Mouse (Mus musculus) lung, adult 2 months (tissue): ENCODE results near the gene Tax1bp1. TPM values are rescaled to one million over a fixed set of nuclear protein-coding genes. Genes with fewer than 3 reads are reported as not detected.

ENCODE experiments used
- DNase-seq: peaks from one replicate; pipeline ENCODE4 v3.0.0; 2022
- H3K4me1 ChIP-seq: fragments of 200-500 bp; 2 replicates; pipeline ENCODE4 v1.6.1; 2011; ENCODE audit warnings: low read length; ENCODE audit not compliant: control insufficient read depth, insufficient read depth
- H3K4me3 ChIP-seq: fragments of 200-500 bp; replicated peaks from 2 replicates; pipeline ENCODE3; 2011; ENCODE audit warnings: low read depth, mild to moderate bottlenecking, control low read depth, low read length; ENCODE audit errors: extremely low read depth
- CTCF ChIP-seq: fragments of 200-500 bp; IDR thresholded peaks from 2 replicates; pipeline ENCODE4 v1.5.1; 2011; ENCODE audit warnings: mild to moderate bottlenecking, low read length, control low read depth; ENCODE audit not compliant: insufficient read depth
- POLR2A ChIP-seq: fragments of 200-500 bp; IDR thresholded peaks from 2 replicates; pipeline ENCODE4 v1.6.1; 2011; ENCODE audit warnings: low read depth, mild to moderate bottlenecking, control low read depth, low read length, borderline replicate concordance; ENCODE audit errors: extremely low read depth
- WGBS: fragments of 180-500 bp; shearing (Covaris S2); methylation state at CpG from one replicate; pipeline ENCODE4 v1.1.7; 2018; 5-methylcytosine and 5-hydroxymethylcytosine counted together
- polyA plus RNA-seq: library from polyadenylated mRNA; depleted of rRNA; stranded (reverse); fragments of >200 nt; gene quantifications from 2 replicates; pipeline ENCODE4 v1.2.3, GENCODE M21; 2012

Tax1bp1 gene
- polyA plus RNA-seq, 1 experiment = 31.2 TPM

- WGBS = 79% methylated on average over 2 of the region's 2 CpGs
- no peak for DNase-seq
- Histone ChIP-seq H3K4me3 (no peak overlapping the region), H3K4me1 (no peaks in the 10 kb centered on the region)
- TF ChIP-seq POLR2A = no peak
- TF ChIP-seq CTCF = no peak
These were observed 10.3 kb upstream of the Tax1bp1 start for GRCm38 (mm10) chr6:52703263-52703662.

- TF ChIP-seq CTCF = no peak
- TF ChIP-seq POLR2A = no peak
These were observed 8.2 kb upstream of the Tax1bp1 start for GRCm38 (mm10) chr6:52705280-52705679.

GRCm38 (mm10) chr6:52707815-52708214 lies 5.7 kb upstream of the Tax1bp1 start:
- WGBS = 67% methylated on average over 5 of the region's 5 CpGs
- TF ChIP-seq POLR2A (no peak), CTCF (no peak)
- Histone ChIP-seq H3K4me3 (no peak overlapping the region), H3K4me1 (no peaks in the 10 kb centered on the region)
- DNase-seq = no peak

More at GRCm38 (mm10) chr6:52705280-52705679, 8.2 kb upstream of the Tax1bp1 start:
- no peaks in the 10 kb centered on the region for H3K4me1 ChIP-seq
- no peak overlapping the region for H3K4me3 ChIP-seq
- no peak for DNase-seq

GRCm38 (mm10) chr6:52712563-52712962 lies 966 bp upstream of the Tax1bp1 start:
- no peak for DNase-seq
- Histone ChIP-seq H3K4me1 (peaks cover 6% of the 10 kb centered on the region), H3K4me3 (no peak overlapping the region)
- TF ChIP-seq POLR2A (no peak), CTCF (no peak)
- WGBS = 64% methylated on average over 2 of the region's 2 CpGs

- TF ChIP-seq CTCF = no peak
- 0 out of 2 replicates have a peak, but pooled peaks have one; percentile 55 for TF ChIP-seq POLR2A
- Histone ChIP-seq H3K4me1 (peaks cover 14% of the 10 kb centered on the region), H3K4me3 (peak overlapping the region; percentile 84)
- DNase-seq = peak; percentile 88
- under 1% methylated on average over 52 of the region's 52 CpGs for WGBS
These were observed 474 bp downstream of the Tax1bp1 start for GRCm38 (mm10) chr6:52713897-52714509.

GRCm38 (mm10) chr6:52717493-52718192 lies 4.1 kb downstream of the Tax1bp1 start:
- 50% methylated on average over 5 of the region's 5 CpGs for WGBS
- no peak overlapping the region for H3K4me3 ChIP-seq
- TF ChIP-seq CTCF = no peak
- no peak for TF ChIP-seq POLR2A
- no peak for DNase-seq
- peaks cover 20% of the 10 kb centered on the region for H3K4me1 ChIP-seq

- H3K4me3 ChIP-seq = no peak overlapping the region
- TF ChIP-seq CTCF (peak; percentile 26; the same call in 1 of the 2 replicates), POLR2A (no peak)
- DNase-seq = peak; percentile 58
- 35% methylated on average over 8 of the region's 8 CpGs for WGBS
- H3K4me1 ChIP-seq = peaks cover 6% of the 10 kb centered on the region; the same call in 1 of the 2 replicates
These were observed 11.4 kb downstream of the Tax1bp1 start for GRCm38 (mm10) chr6:52724805-52725439.

GRCm38 (mm10) chr6:52730338-52730737 lies 16.8 kb downstream of the Tax1bp1 start:
- Histone ChIP-seq H3K4me3 (no peak overlapping the region), H3K4me1 (peaks cover 6% of the 10 kb centered on the region)
- WGBS = 49% methylated on average over 4 of the region's 4 CpGs
- TF ChIP-seq POLR2A = no peak
- no peak for TF ChIP-seq CTCF
- no peak for DNase-seq

GRCm38 (mm10) chr6:52734630-52735029 lies 21.1 kb downstream of the Tax1bp1 start:
- WGBS = 88% methylated on average over 2 of the region's 2 CpGs
- Histone ChIP-seq H3K4me1 (peaks cover 6% of the 10 kb centered on the region), H3K4me3 (no peak overlapping the region)
- DNase-seq = no peak
- no peak for TF ChIP-seq POLR2A
- no peak for TF ChIP-seq CTCF
